Mouse (Mus musculus) testis, adult 2 months (tissue): ENCODE measurements around the gene Armc3. TPM values are rescaled to one million over a fixed set of nuclear protein-coding genes. Genes with fewer than 3 reads are reported as not detected.

Experiments used
- H3K27ac ChIP-seq: fragments of 200-500 bp; 2 replicates; pipeline ENCODE4 v1.5.1; 2012; ENCODE audit warnings: low read depth, low read length; ENCODE audit not compliant: control insufficient read depth, insufficient read depth
- H3K27me3 ChIP-seq: fragments of 200-500 bp; 2 replicates; pipeline ENCODE4 v1.6.1; 2012; ENCODE audit warnings: mild to moderate bottlenecking, low read length, moderate library complexity; ENCODE audit not compliant: control insufficient read depth, insufficient read depth
- H3K36me3 ChIP-seq: fragments of 200-500 bp; 2 replicates; pipeline ENCODE4 v1.6.1; 2012; ENCODE audit warnings: mild to moderate bottlenecking, low read length; ENCODE audit not compliant: control insufficient read depth, insufficient read depth
- H3K4me1 ChIP-seq: fragments of 200-500 bp; 2 replicates; pipeline ENCODE4 v1.6.1; 2012; ENCODE audit warnings: low read length; ENCODE audit not compliant: control insufficient read depth, insufficient read depth
- H3K4me3 ChIP-seq: fragments of 200-500 bp; 2 replicates; pipeline ENCODE4 v1.5.1; 2012; ENCODE audit warnings: low read depth, mild to moderate bottlenecking, low read length, moderate library complexity, mixed read lengths; ENCODE audit not compliant: control insufficient read depth
- CTCF ChIP-seq: fragments of 200-500 bp; IDR thresholded peaks from 2 replicates; pipeline ENCODE4 v1.5.1; 2012; ENCODE audit warnings: low read depth, mild to moderate bottlenecking, inconsistent platforms, low read length, moderate library complexity; ENCODE audit not compliant: control insufficient read depth, insufficient read depth, insufficient replicate concordance
- POLR2A ChIP-seq: fragments of 200-500 bp; IDR thresholded peaks from 2 replicates; pipeline ENCODE4 v1.6.1; 2012; ENCODE audit warnings: low read depth, mild to moderate bottlenecking, inconsistent platforms, low read length, moderate library complexity; ENCODE audit not compliant: control insufficient read depth
- polyA plus RNA-seq: library from polyadenylated mRNA; depleted of rRNA; stranded (reverse); fragments of >200 nt; gene quantifications from 2 replicates; pipeline ENCODE4 v1.2.3, GENCODE M21; 2012; rRNA removed

Armc3 gene
- polyA plus RNA-seq, result 34.7 and 41.3 TPM in 2 replicates

DNA sequence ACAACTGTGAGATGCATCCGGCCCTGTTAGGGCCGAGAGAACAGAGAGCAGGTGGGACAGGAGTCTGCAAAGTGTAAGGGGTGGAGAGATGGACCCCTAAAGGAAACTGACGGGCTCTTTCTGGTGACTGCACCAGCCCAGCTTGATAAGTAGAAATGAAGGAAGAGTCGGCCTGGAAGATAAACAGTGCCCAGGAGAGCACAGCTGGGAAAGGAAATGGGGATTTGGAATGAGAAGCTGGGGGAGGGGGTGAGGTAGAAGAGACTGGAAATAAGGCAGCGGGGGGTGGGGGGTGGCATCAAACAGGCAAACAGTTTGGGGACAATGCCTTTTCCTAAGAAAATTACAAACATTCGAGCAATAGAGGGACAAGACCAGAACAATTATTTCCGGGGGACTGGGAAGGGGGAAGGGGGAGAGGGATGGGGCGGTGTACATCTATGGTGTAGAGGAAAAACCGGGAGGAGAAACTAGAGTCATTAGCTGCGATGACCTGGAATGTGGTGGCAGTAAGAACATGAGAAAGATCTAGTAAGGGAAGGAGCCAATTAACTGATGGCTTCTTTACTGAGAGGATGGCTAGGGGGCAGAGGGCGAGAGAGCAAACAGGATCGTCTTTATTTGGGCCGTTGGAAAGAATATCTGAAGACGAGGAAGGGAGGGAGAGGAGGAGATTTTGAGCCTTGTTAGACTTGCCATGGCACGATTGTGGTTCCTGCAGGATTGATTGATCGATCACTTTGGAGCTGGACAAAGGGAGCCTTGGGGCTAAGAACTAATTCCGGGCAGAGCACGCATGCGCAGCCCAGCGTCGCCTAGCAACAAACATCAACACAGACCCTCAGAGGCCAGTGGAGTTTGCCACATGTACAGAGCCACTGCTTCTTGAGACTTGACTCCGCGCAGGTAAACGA lies at the start of gene Armc3:
TSS of gene Armc3 (plus strand) at position 851 of the 914 bp plus-strand sequence.
- no peaks in the 10 kb centered on the region for H3K27me3 ChIP-seq
- H3K4me3 ChIP-seq, result peak within 1 kb of the TSS; percentile 93
- no peaks in the 10 kb centered on the region for H3K36me3 ChIP-seq
- H3K27ac ChIP-seq, result peak within 1 kb of the TSS; percentile 79
- TF ChIP-seq POLR2A, result peak; percentile 92; the same call in 1 of the 2 replicates
- TF ChIP-seq CTCF, result no peak
- H3K4me1 ChIP-seq, result peaks cover 8% of the 10 kb centered on the region

- Histone ChIP-seq H3K4me3 (no peak overlapping the region), H3K27me3 (no peaks in the 10 kb centered on the region), H3K27ac (no peak overlapping the region), H3K4me1 (no peaks in the 10 kb centered on the region), H3K36me3 (no peaks in the 10 kb centered on the region)
- TF ChIP-seq POLR2A, result no peak
- no peak for TF ChIP-seq CTCF
Measured at GRCm38 (mm10) chr2:19152687-19153086, 46.4 kb upstream of the Armc3 start.

- H3K4me3 ChIP-seq, result no peak overlapping the region
- no peak for TF ChIP-seq POLR2A
- peak; percentile 22; the same call in 1 of the 2 replicates for TF ChIP-seq CTCF
- H3K4me1 ChIP-seq, result no peaks in the 10 kb centered on the region; the same call in 1 of the 2 replicates
- no peak overlapping the region for H3K27ac ChIP-seq
- H3K27me3 ChIP-seq, result no peaks in the 10 kb centered on the region
- no peaks in the 10 kb centered on the region for H3K36me3 ChIP-seq
Measured at GRCm38 (mm10) chr2:19156176-19156575, 42.9 kb upstream of the Armc3 start.

GRCm38 (mm10) chr2:19159539-19159938 lies 39.6 kb upstream of the Armc3 start:
- no peak overlapping the region for H3K4me3 ChIP-seq
- no peaks in the 10 kb centered on the region for H3K36me3 ChIP-seq
- H3K27me3 ChIP-seq, result no peaks in the 10 kb centered on the region
- H3K4me1 ChIP-seq, result no peaks in the 10 kb centered on the region; the same call in 1 of the 2 replicates
- no peak for TF ChIP-seq CTCF
- TF ChIP-seq POLR2A, result no peak
- H3K27ac ChIP-seq, result no peak overlapping the region

- TF ChIP-seq CTCF (no peak), POLR2A (no peak)
- Histone ChIP-seq H3K27ac (no peak overlapping the region), H3K27me3 (no peaks in the 10 kb centered on the region), H3K4me3 (no peak overlapping the region), H3K4me1 (no peaks in the 10 kb centered on the region; the same call in 1 of the 2 replicates), H3K36me3 (no peaks in the 10 kb centered on the region)
Measured at GRCm38 (mm10) chr2:19160368-19161114, 38.6 kb upstream of the Armc3 start.

DNA sequence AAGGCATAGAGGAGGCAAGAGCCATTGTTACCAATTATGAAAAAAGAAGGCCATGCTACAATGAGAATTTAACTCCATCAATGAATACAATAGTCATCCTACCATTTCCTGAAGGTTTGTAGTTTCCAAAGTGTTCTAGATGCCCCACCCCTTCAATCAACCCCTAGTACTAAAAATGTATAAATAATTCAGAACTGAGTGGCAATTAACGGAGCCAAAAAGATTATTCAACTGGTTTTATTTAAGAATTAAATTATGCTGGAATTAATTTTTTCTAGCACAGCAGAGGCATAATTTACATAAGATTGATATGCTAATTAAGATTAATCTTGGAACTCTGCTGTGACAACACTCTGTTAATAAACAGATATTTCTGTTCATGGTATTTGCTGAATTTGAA lies 34.9 kb upstream of the Armc3 start:
- Histone ChIP-seq H3K4me3 (no peak overlapping the region), H3K4me1 (no peaks in the 10 kb centered on the region; the same call in 1 of the 2 replicates), H3K36me3 (no peaks in the 10 kb centered on the region), H3K27me3 (no peaks in the 10 kb centered on the region), H3K27ac (no peak overlapping the region)
- TF ChIP-seq POLR2A (no peak), CTCF (no peak)

- Histone ChIP-seq H3K36me3 (no peaks in the 10 kb centered on the region), H3K27me3 (no peaks in the 10 kb centered on the region), H3K27ac (no peak overlapping the region), H3K4me1 (no peaks in the 10 kb centered on the region), H3K4me3 (no peak overlapping the region)
- TF ChIP-seq POLR2A (no peak), CTCF (no peak)
Measured at GRCm38 (mm10) chr2:19176827-19177236, 22.3 kb upstream of the Armc3 start.
